Mouse (Mus musculus) T-cell, adult 2 months (primary cell): ENCODE data around the gene Hrct1.
A peak's percentile ranks its signal among the peaks of the same experiment; 100 is the strongest.

Source experiments
- DNase-seq: peaks from one replicate; pipeline ENCODE4 v3.0.0; 2022; ENCODE audit warnings: low spot score

Gene Hrct1

DNA sequence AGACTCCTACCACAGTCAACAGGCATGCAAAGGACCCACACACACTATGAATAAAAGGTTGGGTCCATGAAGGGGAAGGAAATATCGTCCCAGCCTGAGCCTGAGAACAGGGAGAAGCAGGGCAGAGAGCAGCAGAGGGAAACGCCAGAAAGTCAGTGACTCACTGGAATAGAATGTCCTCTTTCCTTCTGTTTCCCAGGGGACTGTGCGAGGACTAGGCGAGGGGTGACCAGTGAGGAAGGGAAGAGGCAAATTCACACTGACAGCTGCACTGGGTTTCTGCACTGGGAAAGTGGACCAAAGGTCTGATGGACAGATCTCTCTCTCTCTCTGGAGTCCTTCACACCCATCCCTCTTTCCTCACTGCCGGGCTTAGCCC is 1.6 kb downstream of the Hrct1 start:
- DNase-seq = no peak

DNA sequence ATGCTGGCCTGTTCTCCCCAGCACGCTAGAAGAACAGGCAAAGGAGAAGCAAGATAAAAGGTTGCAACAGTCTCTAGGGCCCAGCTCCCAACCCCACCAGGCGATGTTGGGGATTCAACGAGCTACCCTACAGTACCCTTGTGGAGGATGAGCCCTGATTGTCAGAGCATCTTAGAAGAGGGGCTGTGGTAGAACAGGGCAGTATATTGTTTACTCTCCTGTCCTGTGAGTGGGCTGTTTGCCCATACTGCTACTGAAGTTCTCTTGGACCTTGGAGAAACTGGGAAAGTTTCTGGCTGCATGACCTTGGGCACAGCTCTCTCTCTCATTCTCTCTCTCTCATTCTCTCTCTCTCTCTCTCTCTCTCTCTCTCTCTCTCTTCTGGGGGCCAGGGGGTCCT is 2.1 kb downstream of the Hrct1 start:
- no peak for DNase-seq

DNA sequence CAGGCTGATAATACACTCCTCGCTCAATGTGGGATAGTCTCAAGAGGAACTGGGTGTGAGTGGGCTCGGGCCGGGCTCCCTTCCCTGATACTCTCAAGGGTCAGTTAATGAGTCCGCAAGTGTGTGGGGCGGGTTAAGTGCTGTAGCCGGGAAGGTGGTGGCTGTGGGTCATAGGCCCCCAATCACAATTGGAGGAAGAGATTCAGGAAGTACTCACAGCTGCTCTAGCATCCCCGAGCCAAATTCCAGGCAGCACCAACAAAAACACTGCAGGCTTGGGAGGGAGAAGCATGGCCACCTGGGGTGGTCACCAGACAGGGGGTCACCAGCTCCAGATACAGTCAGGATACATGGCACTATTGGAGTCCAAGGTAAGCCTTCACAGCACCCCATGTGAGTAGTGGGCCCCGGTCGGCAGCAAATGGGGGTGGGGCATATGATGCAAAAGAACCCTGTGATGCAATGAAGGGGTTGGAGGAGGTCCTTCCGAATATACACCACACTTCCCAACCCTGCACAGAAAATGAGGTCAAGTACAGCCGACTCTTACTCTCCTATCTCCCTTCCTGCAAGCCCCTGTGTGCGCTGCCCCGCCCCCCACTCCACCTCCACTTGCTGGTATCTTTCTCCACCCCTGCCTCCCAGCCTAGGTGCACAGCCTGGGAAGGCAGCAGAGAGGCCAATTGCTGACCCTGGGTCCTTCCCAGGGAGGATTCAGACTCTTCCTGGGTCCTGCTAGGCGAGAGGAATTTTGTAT is 3.0 kb downstream of the Hrct1 start, which contains the start of gene Spaar:
Gene Spaar (plus strand): TSS at position 241 of the 757 bp plus-strand sequence.
- no peak for DNase-seq

DNA sequence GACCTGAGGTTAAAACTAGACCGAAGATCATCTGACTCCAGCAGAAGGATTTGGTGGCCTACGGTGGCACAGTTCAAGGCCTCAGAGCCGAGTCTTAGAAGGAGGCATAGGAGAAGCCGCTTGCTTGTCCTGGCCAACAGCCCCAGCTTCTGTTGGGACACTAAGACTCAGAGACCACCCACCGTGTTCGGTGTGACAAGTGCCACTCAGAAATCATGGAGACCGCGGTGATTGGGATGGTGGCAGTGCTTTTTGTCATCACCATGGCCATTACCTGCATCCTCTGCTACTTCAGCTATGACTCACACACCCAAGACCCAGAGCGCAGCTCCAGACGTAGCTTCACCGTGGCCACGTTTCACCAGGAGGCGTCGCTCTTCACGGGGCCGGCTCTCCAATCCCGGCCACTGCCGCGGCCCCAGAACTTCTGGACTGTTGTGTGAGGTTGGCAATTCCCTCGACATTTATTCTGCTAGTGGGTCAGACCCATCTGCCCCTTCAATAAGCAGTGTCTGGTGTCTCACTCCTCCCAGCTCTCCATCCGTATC is 3.8 kb downstream of the Hrct1 start:
- no peak for DNase-seq

DNA sequence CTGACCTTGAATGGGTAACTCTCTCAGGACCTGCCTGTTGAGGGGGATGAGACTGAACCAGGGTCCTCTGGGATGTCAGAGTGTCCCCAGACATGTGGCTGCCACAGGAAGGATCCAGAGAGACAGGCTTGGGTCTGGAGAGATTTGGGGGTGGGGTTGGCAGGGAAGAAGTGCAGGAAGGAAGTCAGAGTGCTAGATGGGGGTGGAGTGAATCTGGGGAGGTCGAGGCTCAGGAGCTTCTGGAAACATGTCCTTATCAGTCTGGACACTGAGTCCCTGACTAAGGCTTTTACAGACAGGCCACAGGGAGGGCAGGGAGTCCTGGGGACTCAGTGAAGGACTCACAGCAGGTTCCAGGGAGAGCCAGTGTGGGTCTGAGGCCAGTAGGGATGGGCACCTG is 5.2 kb downstream of the Hrct1 start:
- DNase-seq = no peak

DNA sequence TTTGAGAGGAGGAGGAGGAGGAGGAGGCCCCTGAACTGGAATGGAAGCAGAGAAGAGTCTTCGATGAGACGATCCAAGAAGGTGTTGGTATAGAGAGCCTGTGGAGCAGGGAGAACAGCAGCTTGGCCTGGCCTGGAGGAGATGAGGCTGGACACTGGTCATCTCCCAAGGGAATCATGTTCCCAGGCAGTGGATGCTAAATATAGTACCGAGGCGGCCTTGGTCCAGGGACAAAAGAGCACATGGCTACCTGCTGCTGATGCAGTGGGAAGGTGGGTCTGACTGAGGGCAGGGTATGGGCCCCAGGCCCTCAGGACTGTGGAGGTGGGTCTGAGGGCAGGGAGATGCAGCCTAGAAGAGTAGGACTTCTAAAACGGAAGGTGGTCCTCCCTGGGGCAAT is 6.2 kb downstream of the Hrct1 start:
- no peak for DNase-seq

DNA sequence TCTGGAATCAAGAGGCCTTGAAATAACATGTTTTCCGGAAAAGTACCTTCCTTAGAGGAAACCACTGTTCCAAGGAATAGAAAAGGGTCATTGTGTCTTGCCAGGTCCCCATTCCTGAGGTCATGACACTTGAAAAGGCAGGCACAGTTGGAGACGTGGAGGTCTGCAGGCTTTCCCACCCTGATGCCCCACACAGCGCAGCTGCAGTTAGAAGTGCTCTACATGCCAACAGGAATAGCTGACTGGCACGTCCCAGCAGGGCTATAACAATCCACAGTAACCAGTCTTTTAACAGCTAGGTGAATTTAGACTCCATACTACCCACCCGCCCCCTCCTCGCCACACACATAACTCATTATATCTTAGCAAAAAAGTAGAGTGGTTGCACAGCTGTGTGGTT is 10.2 kb downstream of the Hrct1 start:
- no peak for DNase-seq

DNA sequence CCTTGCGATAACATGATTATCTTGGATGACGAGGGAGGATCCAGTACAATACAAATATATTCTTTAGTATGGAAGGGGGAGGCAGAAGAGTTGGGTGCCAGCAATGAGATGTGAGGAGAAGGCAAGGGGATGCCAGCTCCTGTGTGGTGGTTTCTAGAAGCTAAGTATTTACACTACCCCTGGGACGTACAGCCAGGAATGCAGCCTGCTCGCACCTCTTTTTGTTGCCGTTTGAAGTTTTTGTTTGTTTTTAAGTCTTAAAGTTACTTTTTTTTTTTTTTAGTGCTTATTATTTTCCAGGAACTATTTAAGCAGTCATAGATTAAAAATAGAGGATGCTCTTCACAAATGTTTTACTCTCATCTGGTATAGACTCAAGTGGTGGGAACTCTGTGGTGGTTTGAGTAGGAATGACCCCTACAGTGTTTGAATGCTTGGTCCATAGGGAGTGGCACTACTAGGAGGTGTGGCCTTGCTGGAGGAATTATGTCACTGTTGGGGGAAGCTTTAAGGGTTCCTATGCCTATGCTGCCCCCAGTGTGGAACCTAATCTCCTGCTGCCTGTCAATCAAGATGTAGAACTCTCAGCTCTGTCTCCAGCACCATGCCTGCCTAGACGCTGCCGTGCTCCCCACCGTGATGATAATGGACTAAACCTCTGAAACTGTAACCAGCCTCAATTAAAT is 12.1 kb downstream of the Hrct1 start:
- DNase-seq = no peak

DNA sequence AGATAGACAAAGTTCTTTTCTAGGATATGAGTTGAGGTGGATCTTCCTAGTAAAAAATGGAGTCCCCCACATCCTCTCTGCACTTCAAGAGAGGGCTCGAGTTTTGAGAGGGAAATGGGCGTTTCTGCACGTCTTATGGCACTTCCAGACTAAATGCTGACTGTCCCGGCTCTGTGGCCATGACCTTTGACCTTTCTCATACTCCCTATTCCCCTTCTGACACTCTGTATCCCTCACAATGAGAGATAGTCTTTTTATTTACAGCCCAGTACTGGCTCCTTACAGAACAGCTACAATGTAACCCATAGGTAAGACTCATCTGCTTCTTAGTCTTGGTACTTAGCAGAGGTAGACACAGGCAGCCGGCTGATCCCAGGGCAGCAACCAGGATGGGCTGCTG is 14.5 kb downstream of the Hrct1 start:
- DNase-seq = no peak

DNA sequence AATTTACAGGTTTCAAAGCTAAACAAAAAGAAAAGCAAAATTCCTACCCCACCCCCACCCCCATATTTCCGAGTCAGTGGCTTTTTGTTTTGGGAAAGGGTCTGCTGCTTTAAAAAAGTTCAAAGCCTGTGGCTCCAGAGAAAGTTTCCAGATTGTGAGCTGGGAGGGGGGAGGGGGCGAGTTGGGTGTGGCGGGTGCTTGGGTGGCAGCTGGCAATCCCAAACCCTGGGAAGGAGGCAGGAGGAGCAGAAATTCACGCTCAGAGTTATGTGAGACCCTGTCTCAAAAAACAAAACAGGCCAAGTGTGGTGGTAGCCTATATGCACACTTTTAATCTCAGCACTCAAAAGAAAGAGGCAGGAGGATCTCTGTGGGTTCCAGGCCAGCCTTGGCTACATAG is 15.6 kb downstream of the Hrct1 start:
- no peak for DNase-seq

GRCm38 (mm10) chr4:43743099-43743498 is 16.1 kb downstream of the Hrct1 start:
- DNase-seq = no peak

- DNase-seq = no peak
Measured at GRCm38 (mm10) chr4:43745187-43745586, 18.2 kb downstream of the Hrct1 start.

GRCm38 (mm10) chr4:43757213-43757612 is 30.2 kb downstream of the Hrct1 start:
- DNase-seq = no peak

DNA sequence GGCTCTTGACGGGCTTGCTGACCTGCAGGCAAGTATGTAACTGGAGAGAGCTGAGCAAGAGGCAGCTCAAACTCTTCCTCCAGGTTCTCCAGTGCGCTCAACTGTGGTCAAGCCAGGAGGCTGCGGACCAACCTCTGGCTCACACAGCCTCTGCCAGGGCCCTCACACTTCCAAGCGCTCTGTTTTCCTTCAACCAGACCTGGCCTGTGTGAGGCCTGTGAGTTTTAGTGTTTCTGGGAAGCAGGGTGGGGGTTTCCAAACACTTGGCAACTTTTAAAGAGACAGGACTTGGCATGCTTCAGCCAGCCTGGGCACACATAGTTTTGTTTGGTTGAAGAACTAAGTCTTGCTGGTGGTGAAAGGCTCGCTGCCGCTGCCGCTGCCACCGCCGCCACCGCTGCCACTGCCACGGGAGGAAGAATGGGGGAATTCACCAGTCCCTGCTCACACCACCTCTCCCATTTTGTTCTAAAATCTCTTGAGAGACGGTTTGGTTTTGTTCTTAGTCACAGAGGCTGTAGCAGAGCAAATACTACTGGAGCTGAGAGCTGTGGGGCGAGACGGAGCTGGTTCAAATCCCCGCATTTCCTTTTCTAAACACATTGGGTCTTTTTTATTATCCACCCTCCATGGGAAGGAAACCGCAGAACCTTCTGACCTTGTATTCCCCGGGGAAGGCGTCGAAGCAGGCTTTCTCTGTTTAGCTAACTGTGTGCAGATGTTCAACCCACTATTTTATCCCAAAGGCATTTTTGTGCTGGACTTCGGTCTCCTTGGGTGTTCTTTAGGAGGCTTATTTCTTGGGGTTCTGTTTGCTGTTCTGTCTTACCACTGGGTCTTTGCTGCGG is 32.8 kb downstream of the Hrct1 start:
- DNase-seq = no peak

GRCm38 (mm10) chr4:43760460-43760859 is 33.5 kb downstream of the Hrct1 start:
- DNase-seq = no peak

DNA sequence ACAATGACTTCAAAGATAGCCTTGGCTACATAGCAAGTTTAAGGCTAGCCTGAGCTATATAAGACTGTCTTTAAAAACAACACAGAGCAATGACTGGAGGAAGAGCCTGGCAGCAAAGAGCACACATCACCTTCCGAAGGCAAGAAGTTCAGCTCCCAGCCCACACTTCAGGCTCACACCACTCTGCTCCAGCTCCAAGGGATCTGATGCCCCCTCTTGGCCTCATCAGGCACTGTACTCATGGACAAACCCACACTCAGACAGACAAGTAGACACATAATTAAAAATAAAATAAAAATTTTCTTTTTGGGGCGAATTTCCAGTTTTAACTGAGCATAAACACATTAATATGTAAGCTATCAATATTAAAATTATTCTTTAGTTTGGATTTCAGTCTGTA is 34.3 kb downstream of the Hrct1 start:
- DNase-seq = no peak

GRCm38 (mm10) chr4:43763410-43763809 is 36.4 kb downstream of the Hrct1 start:
- peak; percentile 4 for DNase-seq

GRCm38 (mm10) chr4:43768341-43768740 is 41.4 kb downstream of the Hrct1 start:
- DNase-seq = no peak

DNA sequence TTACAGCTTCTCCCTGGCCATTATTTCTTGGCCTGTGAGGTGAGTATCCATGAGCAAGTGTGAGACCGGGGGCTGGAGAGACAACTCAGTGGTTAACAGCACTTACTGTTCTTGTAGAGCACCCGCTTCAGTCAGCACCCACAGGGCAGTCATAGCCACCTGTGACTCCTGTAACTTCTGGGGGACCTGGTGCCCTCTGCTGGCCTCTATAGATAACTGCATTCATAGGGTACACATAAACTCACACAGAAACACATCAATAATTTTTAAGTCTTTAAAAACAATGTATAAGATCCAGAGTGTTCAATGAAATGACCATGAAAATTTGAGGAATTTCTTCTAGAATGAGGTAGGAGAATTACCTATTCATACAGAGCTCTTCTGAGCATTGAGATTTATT is 42.4 kb downstream of the Hrct1 start:
- no peak for DNase-seq

GRCm38 (mm10) chr4:43770909-43771308 is 43.9 kb downstream of the Hrct1 start, which contains the start of gene Olfr159:
Gene Olfr159 (minus strand): TSS chr4:43771009.
- DNase-seq = no peak

DNA sequence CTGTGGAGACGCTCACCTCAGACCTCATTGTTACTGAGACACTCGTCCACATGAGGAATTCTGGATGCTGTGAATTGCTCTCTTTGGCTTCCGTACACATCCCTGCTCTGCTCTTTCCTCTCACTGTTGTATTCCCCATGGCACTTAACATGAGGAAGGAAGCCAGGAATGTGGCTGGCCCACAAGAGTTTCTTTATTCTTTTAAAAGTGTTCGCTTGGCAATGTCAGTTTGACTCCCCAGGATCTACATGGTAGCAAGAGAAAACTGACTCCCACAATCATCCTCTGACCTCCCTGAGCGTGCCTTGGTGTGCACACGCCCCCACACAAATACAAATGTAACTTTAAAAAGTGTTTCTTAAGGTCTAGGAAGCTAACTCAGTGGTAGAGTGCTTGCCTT is 44.6 kb downstream of the Hrct1 start:
- DNase-seq = no peak

DNA sequence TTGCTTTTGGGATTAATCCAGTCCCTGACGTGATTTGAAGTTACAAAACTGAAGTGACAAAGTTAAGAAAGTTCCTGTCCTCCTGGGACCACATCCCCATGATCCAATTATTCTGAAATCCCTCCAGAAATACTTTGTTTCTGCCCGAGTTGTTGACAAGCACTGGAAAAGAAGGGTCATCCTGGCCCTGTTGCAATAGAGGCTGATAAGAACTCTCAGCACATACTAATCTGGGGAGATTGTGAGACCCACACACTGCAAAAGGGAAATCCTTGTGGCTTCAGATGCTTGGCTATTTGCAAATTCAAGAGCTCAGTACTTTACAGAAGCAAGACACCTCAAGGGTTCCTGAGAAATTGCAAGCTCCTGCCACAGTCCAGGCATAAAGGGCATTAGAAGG is 45.3 kb downstream of the Hrct1 start:
- no peak for DNase-seq
